Mouse (Mus musculus) erythroid progenitor cell, adult 5-6 weeks (primary cell): ENCODE measurements around the gene Nkiras2. TPM values are rescaled to one million over a fixed set of nuclear protein-coding genes. Genes with fewer than 3 reads are reported as not detected.
"Not testable (repeated sequence)": the region's sequence is repeated elsewhere in the genome, so short reads cannot be mapped to it uniquely, and the experiment has no call there.

Source experiments
- ATAC-seq: replicated peaks from 2 replicates; pipeline ENCODE4 v1.8.0; 2016; ENCODE audit warnings: moderate number of reproducible peaks, mild to moderate bottlenecking, moderate TSS enrichment, inconsistent platforms; ENCODE audit not compliant: poor library complexity, low FRiP score, severe bottlenecking
- total RNA-seq, 2 experiments: library from RNA; stranded (forward) in 1 of 2; stranded (reverse) in 1 of 2; fragments of 150-400 nt in 1 of 2; fragments of 186-747, 209-891 nt in 1 of 2; gene quantifications; 2 replicates each; pipeline versions ENCODE4 v1.2.3 to v1.2.4; 2015 to 2017; ENCODE audit warnings: low replicate concordance in 2 of 2

Gene Nkiras2
- total RNA-seq, 2 experiments from 2014 or later, result 5.8 to 17.2 TPM

DNA sequence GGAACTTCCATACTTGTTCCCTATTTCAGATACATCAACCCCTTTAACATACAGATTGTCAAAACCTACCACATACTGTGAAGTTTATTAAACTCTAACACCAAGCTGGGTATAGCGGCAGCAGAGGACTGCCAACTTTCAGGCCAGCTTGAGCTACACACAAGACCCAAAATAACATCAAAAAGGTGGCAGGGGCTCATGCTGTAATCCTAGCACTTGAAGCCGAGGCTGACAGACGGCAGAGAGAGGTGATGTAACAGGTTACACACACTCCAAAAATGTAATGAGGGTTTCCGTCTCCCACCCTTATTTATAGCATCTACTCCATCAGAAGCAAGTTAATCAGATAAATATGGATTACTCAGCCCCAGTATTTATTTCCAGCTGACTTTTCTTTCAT lies 23.5 kb upstream of the Nkiras2 start:
- no peak for ATAC-seq

DNA sequence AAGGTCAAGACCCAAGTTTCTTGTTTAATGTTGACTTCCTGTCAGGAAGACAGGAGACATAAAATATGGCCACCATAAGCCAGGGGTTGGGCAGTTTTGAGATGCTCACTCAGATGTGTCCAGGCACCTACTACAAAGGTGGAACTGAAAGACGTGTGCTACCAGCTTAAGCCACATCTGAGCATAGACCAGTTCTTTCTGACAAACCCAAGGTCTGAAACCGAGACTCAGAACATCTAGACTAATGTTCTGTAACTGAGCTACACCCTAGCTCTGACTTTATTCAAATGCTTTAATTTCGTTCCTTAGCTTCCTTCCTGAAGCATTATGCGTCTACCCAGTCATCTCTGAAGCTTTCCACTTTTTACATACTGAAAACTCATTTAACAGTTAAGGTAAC lies 21.0 kb upstream of the Nkiras2 start:
- ATAC-seq, result no peak

DNA sequence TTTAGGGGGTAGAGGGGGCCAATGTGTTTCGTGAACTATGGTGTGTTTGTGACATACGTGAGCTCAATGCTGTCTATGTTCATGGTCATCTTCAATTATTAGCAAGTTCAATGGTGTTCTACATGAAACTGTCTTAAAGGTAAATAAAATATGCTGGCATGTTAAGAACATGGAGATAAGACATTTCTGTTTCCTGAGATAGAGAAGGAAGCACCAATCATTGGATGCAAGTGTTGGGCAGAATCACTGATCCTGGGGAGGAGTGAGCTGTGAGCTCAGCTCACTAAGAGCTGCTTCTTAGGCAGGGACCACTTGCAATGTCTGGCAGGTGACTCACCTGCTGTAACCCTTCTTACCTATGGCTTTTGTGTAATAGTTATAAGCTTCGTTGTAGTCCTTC lies 17.7 kb upstream of the Nkiras2 start:
- ATAC-seq, result no peak

DNA sequence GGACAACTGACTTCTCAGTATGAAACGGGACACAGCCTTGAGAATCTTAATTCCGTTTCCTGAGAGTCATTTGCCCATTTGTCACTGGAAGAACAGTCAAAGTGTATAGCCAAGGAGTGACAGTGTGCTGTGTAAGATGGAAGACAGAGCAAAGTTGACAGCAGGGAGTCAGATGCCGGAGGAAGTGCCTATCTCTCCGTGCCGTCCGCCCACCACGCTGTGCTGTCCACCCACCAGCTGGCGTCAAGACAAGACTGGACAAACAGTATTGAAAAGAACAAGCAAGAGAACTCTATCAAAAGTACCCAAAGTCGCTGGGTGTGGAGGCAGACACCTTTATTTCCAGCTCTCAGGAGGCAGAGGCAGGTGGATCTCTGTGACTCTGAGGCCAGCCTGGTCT lies 15.9 kb upstream of the Nkiras2 start:
- no peak for ATAC-seq

DNA sequence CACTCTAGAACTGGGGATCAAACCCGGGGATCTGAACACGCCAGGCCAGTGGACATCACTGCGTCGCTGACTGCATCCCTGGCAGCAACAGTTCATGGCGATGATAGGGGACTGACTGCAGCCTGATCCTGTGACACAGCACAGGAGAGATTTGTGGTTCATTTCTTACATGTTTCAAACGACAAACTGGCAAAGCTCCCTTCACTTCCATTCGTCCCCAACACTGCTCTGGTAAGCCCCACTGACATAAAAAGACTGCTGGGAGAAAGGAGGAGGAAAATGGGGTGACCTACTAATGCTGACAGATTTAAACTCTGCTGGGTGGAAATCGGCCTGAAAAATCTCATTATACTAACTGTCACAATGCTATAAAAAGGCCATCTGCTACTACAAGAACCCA lies 15.2 kb upstream of the Nkiras2 start:
- ATAC-seq, result no peak

DNA sequence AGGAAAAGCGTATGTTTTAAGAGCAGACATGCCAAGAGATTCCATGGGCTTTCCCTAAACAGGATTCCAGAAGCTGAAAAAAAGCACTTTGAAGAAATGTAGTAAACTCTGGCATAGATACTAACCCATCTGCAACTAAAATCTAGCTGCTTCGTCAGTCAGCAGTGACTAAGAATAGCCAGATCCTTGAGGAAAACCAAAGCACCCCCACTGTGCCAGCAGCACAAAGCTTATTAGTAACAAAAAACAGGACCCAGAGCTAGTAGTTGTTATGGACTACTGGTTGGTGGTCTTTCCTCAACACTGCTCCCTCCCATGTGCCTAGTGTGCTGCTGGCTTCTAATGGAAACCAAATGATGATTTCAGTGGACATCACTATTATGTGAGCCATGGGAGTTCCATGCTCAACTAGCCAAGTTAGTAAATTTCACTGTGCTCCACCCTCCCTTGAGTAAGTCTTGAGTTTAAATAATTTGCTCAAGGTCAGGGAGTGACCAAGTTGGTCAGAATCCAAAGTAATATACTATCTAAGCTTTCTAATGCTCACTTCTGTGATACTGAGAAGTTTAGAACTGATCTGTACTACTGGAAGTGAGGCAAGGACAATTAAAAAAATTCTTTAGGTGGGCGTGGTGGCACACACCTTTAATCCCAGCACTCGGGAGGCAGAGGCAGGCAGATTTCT lies 14.6 kb upstream of the Nkiras2 start:
- ATAC-seq, result no peak

DNA sequence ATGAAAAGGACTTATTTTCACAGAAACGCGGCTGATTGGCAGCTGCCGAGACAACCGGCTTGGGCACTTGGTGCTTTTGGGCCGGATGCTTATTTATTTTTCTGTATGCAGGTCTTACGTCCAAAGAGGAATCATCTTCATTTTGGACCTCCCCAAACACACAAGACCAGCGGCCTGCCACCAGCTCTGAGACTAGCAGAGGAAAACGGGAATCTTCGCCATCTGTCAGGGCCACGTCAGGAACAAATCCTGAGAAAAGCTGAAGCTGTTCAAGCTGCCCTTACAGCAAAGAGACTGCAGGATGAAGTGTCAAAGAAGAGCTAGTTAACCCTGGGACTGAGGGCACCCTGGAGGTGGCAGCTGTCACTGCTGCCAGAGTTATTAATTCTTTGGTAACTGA lies 13.6 kb upstream of the Nkiras2 start:
- ATAC-seq, result no peak

DNA sequence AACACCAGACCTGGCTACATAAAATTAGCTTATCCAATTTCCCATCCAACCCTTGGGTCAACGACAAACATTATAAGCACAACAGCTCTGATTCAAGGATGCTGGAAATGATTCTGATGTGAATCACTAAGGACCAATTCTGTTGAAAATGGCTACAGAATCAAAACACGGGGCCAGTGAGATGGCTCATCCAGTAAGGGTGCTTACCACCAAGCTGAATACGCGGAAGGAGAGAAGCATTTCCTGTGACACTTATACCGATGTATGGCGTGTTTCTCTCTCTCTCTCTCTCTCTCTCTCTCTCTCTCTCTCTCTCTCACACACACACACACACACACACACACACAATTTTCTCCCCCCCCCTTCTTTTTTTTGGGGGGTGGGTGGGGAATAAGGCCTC lies 11.9 kb upstream of the Nkiras2 start:
- ATAC-seq, result no peak

DNA sequence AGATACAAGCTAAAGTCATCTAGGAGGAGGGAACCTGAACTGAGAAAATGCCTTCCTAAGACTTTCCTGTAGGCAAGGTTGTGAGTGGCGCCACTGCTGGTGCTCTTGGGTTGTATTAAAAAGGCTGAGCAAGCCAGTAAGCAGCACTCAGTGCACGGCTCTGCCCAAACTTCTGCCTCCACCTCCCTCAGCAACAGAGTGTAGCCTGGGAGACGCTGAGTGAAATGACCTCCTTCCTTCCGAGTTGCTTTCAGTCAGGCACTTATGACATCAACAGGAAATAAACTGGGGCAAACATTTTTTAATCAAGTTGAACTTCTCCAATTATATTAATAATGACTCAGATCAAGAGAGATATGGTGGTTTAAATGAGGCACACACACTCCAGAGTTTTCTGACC lies 10.2 kb upstream of the Nkiras2 start:
- no peak for ATAC-seq

DNA sequence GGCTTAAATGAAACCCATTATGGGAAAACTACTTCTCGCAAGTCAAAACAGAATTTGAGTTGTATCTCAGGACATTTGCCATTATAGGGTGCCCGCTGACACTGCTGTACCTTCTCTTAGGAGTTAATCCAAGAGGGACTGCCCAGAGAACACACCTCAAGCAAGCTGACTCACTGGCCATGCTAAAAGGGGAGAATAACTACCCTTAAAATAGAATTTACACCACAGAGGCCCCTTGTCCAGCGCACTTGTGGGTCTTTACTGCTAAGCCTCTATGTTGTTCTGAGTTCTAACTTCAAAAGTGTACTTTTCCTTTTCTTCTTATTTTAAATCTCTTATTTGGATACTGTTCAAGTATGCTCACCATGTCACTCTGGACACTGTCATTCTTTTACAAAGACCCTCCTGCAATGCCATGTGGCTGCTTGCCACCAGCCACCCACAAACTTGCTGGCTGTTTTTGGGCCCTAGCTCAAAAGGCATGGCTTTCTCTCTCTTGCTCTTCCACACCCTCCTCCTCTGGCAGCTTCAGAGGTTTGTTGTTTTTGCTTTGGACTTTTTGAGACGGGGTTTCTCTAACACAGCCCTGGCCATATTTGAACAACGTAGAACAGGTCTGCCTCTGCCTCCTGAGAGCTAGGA lies 9.6 kb upstream of the Nkiras2 start:
- ATAC-seq, result no peak

DNA sequence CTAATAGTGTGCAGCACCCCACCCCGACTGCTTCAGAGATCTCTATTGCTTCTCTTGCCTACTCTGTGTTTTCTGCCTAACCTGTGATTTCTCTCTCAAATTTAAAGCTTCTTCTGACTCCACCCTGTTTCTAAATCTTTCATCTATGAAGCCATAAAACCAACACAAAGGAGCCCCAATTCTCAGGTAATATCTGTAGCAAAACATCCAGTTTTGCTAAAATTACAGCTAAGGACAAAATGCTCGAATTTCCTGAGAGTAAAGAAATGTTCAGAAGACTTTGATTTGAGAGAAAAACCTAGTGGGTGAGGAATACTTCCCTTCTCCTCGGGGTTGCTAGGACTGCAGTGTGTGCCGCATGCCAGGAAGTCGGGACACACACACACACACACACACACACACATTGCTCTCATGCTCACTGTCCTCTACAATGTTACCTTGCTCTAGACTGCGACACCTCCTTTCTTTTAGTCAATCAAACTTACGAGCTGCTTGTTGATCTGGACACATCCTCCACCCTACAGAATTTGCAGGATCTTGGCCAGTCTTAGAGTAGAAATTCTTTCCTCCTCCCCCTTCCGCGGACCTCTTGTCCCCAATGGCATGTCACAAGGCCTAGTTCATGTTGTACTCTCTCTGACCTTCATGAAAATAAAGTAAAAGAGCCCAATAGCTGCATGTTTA lies 8.9 kb upstream of the Nkiras2 start:
- ATAC-seq, result no peak

DNA sequence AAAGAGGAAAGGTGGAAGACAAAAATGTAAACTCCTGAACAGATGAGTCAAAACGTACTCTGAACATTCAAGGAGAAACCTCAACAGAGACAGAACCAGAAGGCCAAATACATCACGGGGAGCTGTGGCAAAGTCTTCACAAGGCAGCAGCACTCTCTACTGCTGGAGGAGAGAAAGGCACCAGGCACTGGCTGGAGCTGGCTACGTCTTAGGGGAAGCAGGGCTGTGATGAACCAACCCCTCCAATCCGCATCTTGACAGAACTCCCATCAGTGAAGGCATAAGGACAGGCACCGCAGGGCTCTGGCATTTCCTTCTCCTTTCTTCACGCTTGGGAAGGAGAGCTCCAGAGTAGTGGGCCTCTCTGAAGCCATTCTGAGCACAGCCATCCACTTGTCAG lies 7.4 kb upstream of the Nkiras2 start:
- no peak for ATAC-seq

DNA sequence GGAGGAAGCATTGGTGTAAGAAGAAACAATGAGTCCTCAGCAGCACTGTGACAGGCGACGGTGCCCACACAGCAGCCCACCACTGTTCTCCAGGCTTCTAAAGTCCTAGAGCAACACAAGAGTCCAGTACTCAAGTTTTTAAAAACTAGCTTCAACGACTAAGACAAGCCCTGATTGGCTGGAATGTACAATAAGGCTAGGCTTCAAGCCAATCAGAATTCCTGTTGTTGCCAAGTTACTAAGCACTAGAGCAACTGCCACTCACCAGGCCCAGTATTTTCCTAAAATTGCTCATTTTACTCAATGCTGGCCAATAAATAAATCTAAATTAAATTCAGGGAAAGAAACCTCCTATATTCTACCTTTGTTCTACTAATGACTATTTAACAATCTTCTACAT lies 5.8 kb upstream of the Nkiras2 start:
- no peak for ATAC-seq

DNA sequence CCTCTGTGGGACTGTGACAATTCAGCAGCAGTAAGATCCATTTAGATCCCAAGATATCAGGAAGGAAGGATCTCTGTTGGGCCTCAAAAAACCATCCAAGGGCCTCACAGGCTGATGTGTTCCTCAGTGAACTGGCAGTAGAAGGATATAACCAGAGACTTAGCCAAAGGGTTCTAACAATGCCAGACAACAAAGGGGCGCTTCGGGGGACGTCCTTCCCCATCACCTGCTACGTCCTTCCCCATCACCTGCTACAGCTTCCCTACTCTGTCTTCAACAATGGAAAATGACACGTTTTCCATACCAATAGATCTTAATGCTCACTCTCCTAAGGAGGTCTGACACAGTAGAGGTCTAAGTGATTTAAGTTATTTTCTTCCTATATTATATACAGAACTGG lies 2.7 kb upstream of the Nkiras2 start:
- no peak for ATAC-seq

DNA sequence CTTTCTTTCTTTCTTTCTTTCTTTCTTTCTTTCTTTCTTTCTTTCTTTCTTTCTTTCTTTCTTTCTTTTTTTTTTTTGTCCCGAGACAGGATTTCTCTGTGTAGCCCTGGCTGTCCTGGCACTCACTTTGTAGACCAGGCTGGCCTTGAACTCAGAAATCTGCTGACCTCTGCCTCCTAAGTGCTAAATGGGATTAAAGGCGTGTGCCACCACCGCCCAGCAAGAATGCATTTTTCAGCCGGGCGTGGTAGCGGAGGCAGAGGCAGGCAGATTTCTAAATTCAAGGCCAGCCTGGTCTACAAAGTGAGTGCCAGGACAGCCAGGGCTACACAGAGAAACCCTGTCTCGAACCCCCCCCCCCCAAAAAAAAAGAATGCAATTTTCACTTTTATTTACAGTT lies 2.2 kb upstream of the Nkiras2 start:
- ATAC-seq, result not testable (repeated sequence)

DNA sequence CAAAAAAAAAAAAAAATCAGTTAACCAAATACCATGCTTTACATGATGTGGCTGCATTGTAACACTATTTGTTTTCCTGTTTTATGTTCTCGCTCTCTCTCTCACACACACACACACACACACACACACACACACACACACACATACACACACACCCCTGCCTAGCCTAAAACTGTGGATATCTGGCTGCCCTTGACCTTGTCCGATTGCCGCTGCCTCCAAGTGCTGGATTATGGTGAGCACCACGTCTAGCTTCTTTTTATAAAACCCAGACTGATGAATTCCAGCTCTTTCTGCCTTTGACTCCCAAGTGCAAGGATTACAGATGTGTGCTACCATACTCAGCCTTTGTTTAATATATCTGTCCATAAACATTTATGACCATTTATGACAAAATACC lies 1.6 kb upstream of the Nkiras2 start:
- no peak for ATAC-seq

DNA sequence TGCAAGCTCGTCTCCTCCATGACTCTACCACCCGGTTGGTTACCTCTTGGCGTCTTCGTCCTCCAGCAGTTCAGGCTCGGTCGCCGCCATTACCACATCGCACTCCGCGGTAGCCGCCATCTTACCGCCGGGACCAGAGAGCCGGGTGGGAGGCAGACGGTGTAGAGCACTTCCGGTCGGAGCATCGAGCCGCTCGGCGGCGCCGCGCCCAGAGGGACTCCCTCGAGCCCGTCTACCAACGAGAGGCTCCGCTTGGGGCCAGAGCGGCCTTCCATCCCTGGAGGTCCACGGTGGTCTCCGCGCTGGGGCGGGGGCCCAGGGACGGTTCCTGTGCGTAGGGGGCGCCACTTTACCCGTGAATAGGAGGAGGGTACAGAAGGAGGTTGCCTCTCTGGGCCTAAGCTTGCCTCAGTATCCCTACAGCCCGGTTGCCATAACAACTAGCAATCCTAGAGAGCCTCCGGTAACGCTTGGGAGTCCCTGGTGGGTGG lies 486 bp downstream of the Nkiras2 start:
- peak; percentile 91 for ATAC-seq

DNA sequence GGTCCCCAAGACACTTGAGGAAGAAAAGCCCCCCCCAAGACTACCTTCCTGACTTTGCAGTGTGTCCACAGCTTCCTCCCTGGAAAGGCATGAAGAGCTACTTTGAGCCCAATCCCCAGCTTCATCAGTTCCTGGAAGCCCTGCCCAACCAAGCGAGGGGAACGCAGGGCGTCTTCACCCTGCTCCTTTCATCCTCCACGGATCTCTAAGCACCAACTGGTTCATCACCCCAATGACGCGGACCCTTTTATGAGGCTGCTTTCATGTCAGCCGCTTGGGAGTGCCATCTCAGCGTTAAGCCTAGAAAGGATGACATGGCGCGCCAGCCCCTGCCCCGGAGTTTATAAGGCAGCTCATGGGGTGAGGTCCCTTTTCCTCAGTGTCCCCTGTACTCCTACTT lies 938 bp downstream of the Nkiras2 start, which contains the start of gene Dnajc7:
TSS of gene Dnajc7 (minus strand) at position 187 of the 400 bp plus-strand sequence.
- ATAC-seq, result peak; percentile 11; the same call in 1 of the 2 replicates

DNA sequence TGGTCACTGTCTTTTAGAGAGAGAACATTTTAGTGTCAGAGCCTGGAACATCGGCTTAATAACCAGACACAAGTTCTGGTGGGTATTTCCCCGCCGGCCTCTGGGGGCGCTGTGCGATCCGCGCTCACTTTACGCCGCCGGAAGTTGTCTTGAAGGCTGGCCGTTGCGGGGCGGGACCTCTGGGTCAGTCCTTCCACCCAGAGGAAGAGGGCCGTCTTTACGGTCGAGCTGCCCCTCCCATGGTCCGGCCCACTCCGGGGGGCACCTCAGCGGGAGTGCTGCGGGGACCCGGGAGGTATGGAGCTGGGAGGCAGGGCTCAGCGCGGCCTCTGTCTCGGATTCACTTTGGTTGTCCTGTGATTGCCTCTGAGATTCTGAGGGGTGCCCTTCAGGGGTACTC lies 3.7 kb downstream of the Nkiras2 start:
- peak; percentile 83 for ATAC-seq

DNA sequence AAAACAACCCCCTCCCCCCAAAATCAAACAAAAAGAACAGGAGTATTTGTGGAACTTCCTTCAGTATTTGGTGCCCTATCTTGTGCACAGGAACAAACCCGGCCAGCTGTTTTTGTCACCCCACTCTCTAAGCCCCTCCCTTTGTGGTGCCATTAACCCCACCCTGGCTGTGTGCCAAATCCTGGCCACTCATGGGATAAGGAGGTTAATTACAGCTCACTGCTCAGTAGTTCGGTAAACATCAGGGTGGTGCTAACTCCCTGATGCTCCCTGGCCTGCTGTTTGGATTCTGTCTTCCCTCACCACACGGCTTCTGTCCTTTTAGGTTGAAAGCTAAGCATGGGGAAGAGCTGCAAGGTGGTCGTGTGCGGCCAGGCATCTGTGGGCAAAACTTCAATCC lies 4.8 kb downstream of the Nkiras2 start:
- ATAC-seq, result no peak
